Mouse (Mus musculus) brain, embryonic 14.5 days (tissue): ENCODE measurements around the gene Zfp689. TPM values are rescaled to one million over a fixed set of nuclear protein-coding genes. Genes with fewer than 3 reads are reported as not detected.
"Not testable (repeated sequence)": the region's sequence is repeated elsewhere in the genome, so short reads cannot be mapped to it uniquely, and the experiment has no call there.

Source experiments
- DNase-seq: peaks from one replicate; pipeline ENCODE4 v3.0.0-alpha.2; 2011; ENCODE audit warnings: low read depth
- CTCF ChIP-seq: fragments of 200-500 bp; IDR thresholded peaks from 2 replicates; pipeline ENCODE4 v1.5.1; 2012; ENCODE audit warnings: inconsistent platforms, mild to moderate bottlenecking, moderate library complexity, borderline replicate concordance; ENCODE audit not compliant: insufficient read depth, insufficient read length; ENCODE audit errors: extremely low read depth
- POLR2A ChIP-seq: fragments of 200-500 bp; IDR thresholded peaks from 2 replicates; pipeline ENCODE4 v1.6.1; 2012; ENCODE audit warnings: mild to moderate bottlenecking, inconsistent platforms, borderline replicate concordance; ENCODE audit not compliant: poor library complexity, insufficient read depth, insufficient read length, severe bottlenecking; ENCODE audit errors: extremely low read depth
- polyA plus RNA-seq: library from polyadenylated mRNA; depleted of rRNA; stranded (reverse); fragments of >200 nt; gene quantifications from 2 replicates; pipeline ENCODE4 v1.2.3, GENCODE M21; 2012

The Zfp689 gene
- polyA plus RNA-seq, 1 experiment = 14.0 TPM

DNA sequence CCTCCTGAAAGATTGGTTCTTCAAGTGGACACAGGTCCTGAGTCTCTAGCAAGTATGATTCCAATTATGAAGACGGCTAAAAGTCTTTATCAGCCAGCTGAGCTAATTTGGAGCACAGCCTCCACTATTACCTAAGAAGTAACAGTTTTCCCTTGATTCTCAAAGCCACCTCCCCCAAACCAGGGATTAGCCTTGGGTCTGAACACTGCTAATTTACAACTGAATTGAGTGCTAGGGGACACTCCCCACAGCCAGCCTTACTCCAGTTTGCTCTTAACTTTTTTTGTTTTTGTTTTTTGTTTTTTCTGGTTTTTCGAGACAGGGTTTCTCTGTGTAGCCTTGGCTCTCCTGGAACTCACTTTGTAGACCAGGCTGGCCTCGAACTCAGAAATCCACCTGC, 16.2 kb upstream of the Zfp689 start:
- no peak for DNase-seq
- TF ChIP-seq POLR2A (no peak), CTCF (no peak)

DNA sequence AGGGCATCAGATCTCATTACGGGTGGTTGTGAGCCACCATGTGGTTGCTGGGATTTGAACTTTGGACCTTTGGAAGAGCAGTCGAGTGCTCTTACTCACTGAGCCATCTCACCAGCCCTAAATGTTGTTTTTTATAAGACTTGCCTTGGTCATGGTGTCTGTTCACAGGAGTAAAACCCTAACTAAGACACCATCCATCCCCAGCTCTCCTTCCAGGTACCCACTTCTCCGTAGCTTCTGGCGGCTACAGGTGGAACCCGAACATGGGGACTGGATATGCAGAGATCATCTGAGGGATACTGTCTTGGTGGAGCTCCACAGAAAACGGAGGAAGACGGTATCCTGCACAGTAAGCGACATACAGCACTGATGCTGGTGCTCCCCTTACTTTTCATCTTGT, 10.4 kb upstream of the Zfp689 start, which contains the start of gene Prr14:
Prr14 (plus strand) TSS at position 301 of the 400 bp plus-strand sequence.
- not testable (repeated sequence) for DNase-seq

DNA sequence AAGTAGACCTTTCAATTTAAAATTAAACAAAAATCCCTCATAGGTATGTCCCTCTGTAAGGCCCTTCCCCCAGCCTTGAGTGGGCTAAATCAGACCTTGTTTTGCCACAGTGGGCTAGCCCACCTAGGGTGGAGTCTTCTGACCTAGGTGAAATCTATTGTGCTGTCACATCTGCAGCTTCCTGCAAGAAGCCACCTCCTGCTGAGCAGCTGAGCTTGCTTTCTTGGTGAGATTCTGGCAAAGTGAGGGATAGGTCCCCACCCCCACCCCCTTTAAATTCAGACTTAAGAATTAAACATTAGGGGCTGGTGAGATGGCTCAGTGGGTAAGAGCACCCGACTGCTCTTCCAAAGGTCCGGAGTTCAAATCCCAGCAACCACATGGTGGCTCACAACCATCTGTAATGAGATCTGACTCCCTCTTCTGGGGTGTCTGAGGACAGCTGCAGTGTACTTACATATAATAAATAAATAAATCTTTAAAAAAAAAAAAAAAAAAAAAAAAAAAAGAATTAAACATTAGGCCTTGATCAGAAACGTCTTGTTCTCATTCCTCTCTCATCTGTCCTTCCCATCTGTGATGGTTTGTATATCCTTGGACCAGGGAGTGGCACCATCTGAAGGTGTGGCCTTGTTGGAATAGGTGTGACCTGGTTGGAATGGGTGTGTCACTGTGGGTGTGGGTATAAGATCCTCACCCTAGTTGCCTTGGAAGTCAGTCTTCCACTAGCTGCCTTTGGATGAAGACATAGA, 9.6 kb upstream of the Zfp689 start:
- not testable (repeated sequence) for DNase-seq

DNA sequence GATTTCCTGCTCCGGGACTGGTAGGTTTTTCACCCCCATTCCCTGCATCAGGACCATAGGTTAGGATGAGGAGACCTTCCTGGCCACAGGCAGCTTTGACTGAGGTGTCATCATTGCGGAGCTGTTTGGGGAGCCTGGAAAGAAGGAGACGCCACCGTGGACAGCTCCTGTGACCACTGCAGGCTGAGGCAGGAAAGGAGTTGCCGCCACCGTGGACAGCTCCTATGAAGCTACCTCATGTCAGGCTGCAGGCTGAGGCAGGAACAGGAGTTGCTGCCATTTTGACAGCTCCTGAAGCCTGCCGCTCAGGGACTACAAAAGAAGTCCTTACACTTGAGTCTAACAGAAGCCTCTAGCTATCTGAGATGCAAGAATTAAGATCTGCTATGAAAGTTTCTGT, 5.9 kb upstream of the Zfp689 start:
- TF ChIP-seq POLR2A = no peak
- DNase-seq = no peak

DNA sequence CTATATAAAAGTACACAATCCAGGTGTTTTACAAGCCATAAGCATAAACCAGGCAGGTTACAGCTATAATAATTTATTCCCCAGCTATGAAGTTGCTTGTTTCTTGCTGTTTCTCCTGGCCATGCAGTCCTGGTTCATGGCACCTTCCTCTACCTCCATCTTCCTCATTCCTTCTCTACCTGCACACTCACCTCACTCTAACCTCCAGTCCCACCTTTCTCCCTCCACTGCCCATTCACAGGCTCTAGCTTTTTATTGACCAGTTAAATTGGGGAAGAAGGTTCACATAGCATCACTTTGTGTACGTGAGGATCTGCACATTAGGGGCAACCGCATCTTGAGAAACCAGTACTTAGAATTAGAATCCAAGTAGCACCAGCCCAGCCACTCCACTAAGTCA, 4.1 kb upstream of the Zfp689 start:
- no peak for DNase-seq
- TF ChIP-seq CTCF = no peak
- TF ChIP-seq POLR2A = no peak

DNA sequence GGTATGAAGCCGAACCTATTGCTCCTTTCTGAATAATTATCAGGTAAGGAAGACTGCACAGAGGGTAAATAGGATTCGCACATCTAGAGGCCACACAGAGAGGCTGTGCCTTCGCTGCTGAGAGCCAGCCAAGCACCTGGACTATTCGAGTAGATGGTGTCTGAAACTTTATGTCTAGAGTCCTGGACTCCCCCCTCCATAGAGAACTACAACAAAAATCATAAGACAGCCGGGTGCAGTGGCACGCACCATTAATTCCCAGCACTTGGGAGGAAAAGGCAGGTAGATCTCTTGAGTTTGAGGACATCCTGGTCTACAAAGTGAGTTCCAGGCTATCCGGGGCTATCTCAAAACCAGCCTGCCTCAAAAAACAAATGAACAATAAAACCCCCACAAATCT, 1.0 kb upstream of the Zfp689 start:
- DNase-seq = no peak
- TF ChIP-seq POLR2A (no peak), CTCF (no peak)

DNA sequence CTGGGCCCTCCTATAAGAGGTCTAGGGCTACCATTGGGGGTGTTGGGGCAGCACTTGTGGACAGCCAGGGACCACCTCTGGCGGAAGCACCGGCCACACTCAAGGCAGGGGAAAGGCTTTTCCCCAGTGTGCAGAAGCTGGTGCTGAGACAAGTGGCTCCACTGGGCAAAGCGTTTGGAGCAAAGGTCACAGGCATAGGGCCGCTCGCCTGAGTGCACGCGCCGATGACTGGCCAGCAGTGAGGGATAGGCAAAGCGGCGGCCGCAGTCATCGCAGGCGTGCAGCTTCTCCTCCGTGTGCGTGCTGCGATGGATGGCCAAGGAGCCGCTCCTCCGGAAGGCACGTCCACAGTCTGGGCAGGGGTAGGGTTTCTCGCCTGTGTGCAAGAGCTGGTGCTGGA, 5.0 kb downstream of the Zfp689 start:
- no peak for DNase-seq
- TF ChIP-seq CTCF (no peak), POLR2A (no peak)

DNA sequence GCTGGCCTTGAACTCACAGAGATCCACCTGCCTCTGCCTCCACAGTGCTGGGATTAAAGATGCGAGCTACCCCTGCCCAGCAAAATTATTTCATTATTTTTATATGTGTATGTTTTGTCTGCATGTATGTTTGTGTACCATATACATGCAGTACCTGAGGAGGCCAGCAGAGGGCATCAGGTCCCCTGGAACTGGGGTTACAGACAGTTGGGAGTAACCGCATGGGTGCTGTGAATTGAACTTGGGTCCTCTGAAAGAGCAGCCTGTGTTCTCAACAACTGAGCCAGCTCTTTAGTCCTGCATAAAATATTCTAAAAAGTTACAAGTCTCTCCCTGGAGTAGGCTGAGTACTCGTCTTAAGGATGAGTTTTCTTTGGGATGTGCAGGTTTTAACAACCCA, 11.2 kb downstream of the Zfp689 start:
- DNase-seq = no peak
- TF ChIP-seq POLR2A = no peak
- peak; percentile 30; the same call in 1 of the 2 replicates for TF ChIP-seq CTCF

DNA sequence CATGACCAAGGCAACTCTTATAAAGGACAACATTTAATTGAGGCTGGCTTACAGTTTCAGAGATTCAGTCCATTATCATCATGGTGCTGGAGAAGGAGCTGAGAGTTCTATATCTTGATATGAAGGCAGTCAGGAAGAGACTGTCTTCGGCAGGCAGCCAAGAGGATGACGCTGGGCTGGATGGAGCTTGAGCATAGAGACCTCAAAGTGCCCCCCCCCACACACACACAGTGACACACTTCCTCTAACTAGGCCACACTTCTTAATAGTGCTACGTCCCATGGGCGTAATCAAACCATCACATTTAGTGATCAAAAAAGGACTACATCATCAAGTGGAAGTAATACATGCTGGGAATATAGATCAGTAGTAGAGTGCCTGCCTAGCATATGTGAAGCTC, 13.8 kb downstream of the Zfp689 start:
- DNase-seq = no peak
- no peak for TF ChIP-seq CTCF
- TF ChIP-seq POLR2A = no peak

DNA sequence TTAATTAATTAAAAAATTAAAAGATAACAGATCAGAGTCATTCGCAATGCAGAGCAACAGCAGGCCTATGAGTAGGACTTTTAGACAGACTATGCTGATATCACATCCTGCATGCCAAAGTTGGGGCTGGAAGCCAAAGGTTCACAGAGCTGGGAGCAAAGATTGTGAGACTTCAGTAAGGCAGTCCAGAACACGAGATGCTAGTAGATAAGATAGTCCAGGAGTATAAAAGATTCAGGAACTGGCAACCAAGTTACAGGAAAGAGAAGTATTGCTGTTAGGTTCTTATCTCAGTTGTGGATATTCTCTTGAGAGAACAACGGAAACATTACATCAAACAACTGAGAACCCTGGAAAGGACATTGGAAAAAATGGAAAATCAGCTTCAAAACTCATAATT, 22.6 kb downstream of the Zfp689 start:
- TF ChIP-seq CTCF (no peak), POLR2A (no peak)
- no peak for DNase-seq

DNA sequence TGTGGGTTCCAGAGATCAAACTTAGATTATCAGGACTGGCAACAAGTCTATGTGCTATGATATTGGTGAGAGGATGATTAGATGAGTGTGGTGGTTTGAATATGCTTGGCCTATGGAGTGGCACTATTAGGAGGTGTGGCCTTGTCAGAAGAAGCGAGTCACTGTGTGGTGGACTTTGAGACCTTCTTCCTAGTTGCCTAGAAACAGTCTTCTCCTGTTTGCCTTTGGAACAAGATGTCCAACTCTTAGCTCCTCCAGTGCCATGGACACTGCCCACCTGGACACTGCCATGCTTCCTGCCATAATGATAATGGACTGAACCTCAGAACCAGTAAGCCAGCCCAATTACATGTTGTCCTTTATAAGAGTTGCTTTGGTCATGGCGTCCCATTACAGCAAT, 23.0 kb downstream of the Zfp689 start:
- DNase-seq = no peak
- TF ChIP-seq POLR2A (no peak), CTCF (no peak)

DNA sequence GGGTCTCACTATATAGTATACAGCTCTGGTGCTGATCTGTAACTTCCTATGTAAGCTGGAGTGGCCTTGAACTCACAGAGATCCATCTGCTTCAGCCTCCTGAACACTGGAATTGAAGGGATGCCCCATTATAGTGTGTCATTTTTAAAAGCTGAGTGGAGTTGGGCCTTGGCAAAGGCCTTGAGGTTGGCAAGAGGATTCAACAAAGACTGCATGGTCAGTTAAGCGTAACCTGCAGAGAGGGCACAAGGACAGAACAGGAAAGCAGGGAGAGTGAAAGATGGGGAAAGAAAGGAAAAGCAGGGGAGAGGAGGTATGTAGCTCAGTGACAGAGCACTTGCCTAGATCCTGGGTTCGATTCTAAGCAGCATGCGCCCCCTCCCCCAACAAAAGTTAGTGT, 23.7 kb downstream of the Zfp689 start:
- no peak for TF ChIP-seq POLR2A
- no peak for TF ChIP-seq CTCF
- DNase-seq = no peak

DNA sequence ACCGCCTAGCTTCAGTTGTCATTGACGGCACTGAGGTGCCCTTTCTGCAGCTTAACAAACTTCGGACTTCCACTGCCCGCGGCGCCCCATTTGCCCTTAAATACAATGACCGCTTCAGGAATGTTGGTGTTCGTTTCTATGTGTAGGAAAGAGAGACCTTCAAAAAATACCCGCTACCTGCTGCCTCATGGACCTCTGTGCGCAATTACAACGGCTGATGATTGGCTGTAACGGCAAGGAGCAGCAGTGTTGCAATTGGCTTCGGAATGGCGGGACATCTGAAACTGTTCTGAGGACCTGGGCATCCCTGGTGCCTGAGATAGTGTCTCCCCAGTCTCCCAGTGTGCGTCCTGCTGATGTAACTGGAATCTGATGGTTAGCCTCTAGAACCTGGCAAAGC, 26.7 kb downstream of the Zfp689 start:
- no peak for TF ChIP-seq CTCF
- TF ChIP-seq POLR2A = no peak

More for the DNA sequence above, 26.7 kb downstream of the Zfp689 start:
- peak; percentile 80 for DNase-seq
